Mouse (Mus musculus) neural tube, embryonic 12.5 days (tissue): ENCODE measurements around the gene 1700034I23Rik. TPM values are rescaled to one million over a fixed set of nuclear protein-coding genes. Genes with fewer than 3 reads are reported as not detected.
A peak's percentile ranks its signal among the peaks of the same experiment; 100 is the strongest.
"Not testable (repeated sequence)": the region's sequence is repeated elsewhere in the genome, so short reads cannot be mapped to it uniquely, and the experiment has no call there.

ENCODE experiments used
- ATAC-seq: fragments of 200-750 bp; cut with Nextera tagmentation; 2 replicates; pipeline ENCODE4 v1.8.0; 2017; ENCODE audit warnings: low read depth, mild to moderate bottlenecking, moderate TSS enrichment, moderate library complexity; ENCODE audit not compliant: low FRiP score
- H3K27ac ChIP-seq: fragments of 300-500 bp; sonication (generic); 2 replicates; pipeline ENCODE4 v1.5.1; 2016
- H3K27me3 ChIP-seq: fragments of 300-500 bp; sonication (generic); replicated peaks from 2 replicates; pipeline ENCODE4 v1.6.1; 2016; ENCODE audit warnings: mild to moderate bottlenecking
- H3K36me3 ChIP-seq: fragments of 300-500 bp; sonication (generic); 2 replicates; pipeline ENCODE4 v1.6.1; 2016; ENCODE audit warnings: mild to moderate bottlenecking
- H3K4me1 ChIP-seq: fragments of 300-500 bp; sonication (generic); 2 replicates; pipeline ENCODE4 v1.6.1; 2016
- H3K4me2 ChIP-seq: fragments of 300-500 bp; sonication (generic); replicated peaks from 2 replicates; pipeline ENCODE4 v1.6.1; 2016; ENCODE audit warnings: mild to moderate bottlenecking
- H3K4me3 ChIP-seq: fragments of 300-500 bp; sonication (generic); 2 replicates; pipeline ENCODE4 v1.5.1; 2016
- H3K9ac ChIP-seq: fragments of 300-500 bp; sonication (generic); 2 replicates; pipeline ENCODE4 v1.6.1; 2016; ENCODE audit warnings: mild to moderate bottlenecking
- H3K9me3 ChIP-seq: fragments of 300-500 bp; sonication (generic); 2 replicates; pipeline ENCODE4 v1.6.1; 2016; ENCODE audit warnings: mild to moderate bottlenecking
- WGBS: fragments of 180-500 bp; shearing (Covaris S2); methylation state at CpG from one replicate; pipeline ENCODE4 v1.1.7; 2016; 5-methylcytosine and 5-hydroxymethylcytosine counted together
- polyA plus RNA-seq: library from polyadenylated mRNA; unstranded; fragments of >200 nt; fragmentation: Nextera tagmentation; extraction: Ambion mirVana; gene quantifications from 2 replicates; pipeline ENCODE4 v1.2.1, GENCODE M21; 2016

1700034I23Rik gene
- polyA plus RNA-seq, result 0.26 and 0.37 TPM in 2 replicates

DNA sequence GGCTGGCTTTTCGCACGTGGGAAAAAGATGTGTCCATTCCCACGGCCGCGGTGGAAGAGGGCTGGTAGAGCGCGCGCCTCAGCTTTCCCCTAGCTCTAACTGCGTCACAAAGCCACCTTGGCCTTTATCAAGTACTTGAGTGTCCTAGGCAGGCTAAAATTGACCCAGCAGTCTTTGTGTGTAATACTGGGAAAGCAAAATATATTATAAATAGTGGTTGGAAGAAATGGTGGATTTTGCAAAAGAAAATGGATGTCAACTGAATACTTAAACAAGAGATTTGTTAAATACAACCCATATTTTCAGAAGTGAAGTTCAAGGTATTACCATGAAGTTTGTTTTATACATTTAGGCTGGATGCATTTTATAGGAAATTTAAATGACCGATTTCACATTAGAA is at the start of gene 1700034I23Rik:
Gene 1700034I23Rik (minus strand): TSS at position 101 of the 400 bp plus-strand sequence.
- WGBS, result 98% methylated on average over 8 of the region's 10 CpGs
- H3K4me2 ChIP-seq, result not testable (repeated sequence)

DNA sequence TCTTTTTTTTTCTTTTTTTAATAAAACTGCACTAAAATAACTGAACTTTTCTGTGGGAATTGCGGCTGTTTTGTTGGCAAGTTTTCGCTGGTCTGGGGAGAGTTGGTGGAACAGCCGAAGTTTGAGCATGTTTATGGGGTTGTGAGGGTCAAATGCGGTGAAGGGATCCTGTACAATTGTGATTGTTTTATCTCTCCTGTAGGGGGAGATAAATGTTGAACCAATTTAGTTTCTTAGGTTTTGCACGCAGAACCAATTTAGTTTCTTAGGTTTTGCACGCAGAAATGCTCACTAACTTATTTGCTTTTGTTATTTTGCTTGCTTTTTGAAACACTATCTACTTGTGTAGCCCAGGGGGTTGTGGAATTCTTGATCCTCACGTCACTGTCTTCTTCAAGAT is 49.0 kb upstream of the 1700034I23Rik start:
- peaks cover 9% of the 10 kb centered on the region for H3K27me3 ChIP-seq
- WGBS, result 9% methylated on average over 7 of the region's 7 CpGs

More for the DNA sequence above, at the start of gene 1700034I23Rik:
- not testable (repeated sequence) for H3K27ac ChIP-seq, H3K4me1 ChIP-seq, H3K9ac ChIP-seq, H3K36me3 ChIP-seq, ATAC-seq, H3K4me3 ChIP-seq, H3K9me3 ChIP-seq, H3K27me3 ChIP-seq

GRCm38 (mm10) chr3:40950601-40951201 is 48.4 kb upstream of the 1700034I23Rik start:
- H3K9ac ChIP-seq, result peak overlapping the region; percentile 85
- H3K4me2 ChIP-seq, result peak overlapping the region; percentile 97
- under 1% methylated on average over 43 of the region's 43 CpGs for WGBS
- peak; percentile 0; the same call in 1 of the 2 replicates for ATAC-seq
- H3K9me3 ChIP-seq, result no peaks in the 10 kb centered on the region
- H3K27ac ChIP-seq, result no peak overlapping the region
- no peaks in the 10 kb centered on the region for H3K36me3 ChIP-seq
- H3K4me1 ChIP-seq, result peaks cover 8% of the 10 kb centered on the region; the same call in 1 of the 2 replicates
- peaks cover 9% of the 10 kb centered on the region for H3K27me3 ChIP-seq
- H3K4me3 ChIP-seq, result peak overlapping the region; percentile 84

More for the DNA sequence above, 49.0 kb upstream of the 1700034I23Rik start:
- Histone ChIP-seq H3K9me3 (no peaks in the 10 kb centered on the region), H3K9ac (no peak overlapping the region), H3K4me2 (peak overlapping the region; percentile 97), H3K27ac (no peak overlapping the region), H3K4me1 (peaks cover 8% of the 10 kb centered on the region; the same call in 1 of the 2 replicates), H3K36me3 (no peaks in the 10 kb centered on the region), H3K4me3 (no peak overlapping the region)
- ATAC-seq, result no peak

DNA sequence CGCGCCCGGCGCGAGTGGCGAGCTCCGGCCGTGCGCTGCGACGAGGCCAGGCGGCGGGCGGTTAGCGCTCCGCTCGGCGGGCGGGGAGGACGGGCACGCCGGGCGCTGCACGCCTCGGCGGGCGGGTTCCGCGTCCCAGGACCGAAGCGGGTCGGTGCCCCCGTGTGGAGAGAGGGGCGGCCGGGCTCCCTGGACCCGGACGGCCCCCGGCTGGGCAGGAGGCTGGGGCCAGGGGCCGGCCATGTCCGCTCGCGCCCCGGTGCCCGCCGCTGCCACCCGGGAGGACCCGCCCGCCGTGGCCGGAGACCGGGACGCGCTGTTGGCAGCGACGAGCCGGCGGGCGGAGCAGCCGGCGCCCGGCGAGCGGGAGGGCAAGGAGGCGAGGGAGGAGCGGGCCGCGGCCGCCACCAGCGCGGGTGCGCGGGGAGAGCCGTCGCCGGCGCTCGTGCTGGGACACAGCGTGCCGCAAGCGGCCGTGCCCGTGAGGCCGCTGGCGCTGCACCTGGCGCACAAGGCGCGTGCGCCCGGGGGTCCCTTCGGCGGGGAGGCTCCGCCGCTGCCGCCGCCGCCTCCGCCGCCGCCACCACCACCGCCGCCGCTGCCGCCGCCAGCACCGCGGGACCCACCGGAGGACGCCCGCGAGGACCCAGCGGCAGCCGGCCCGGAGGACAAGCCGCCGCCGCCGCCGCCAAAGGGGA is 47.7 kb upstream of the 1700034I23Rik start:
- peak overlapping the region; percentile 84 for H3K4me3 ChIP-seq
- H3K27me3 ChIP-seq, result peaks cover 9% of the 10 kb centered on the region
- peaks cover 8% of the 10 kb centered on the region; the same call in 1 of the 2 replicates for H3K4me1 ChIP-seq
- H3K9ac ChIP-seq, result peak overlapping the region; percentile 85
- WGBS, result 0% methylated on average over 87 of the region's 118 CpGs
- ATAC-seq, result peak; percentile 76
- H3K4me2 ChIP-seq, result peak overlapping the region; percentile 97
- H3K36me3 ChIP-seq, result no peaks in the 10 kb centered on the region
- H3K27ac ChIP-seq, result peak overlapping the region; percentile 75
- no peaks in the 10 kb centered on the region for H3K9me3 ChIP-seq

DNA sequence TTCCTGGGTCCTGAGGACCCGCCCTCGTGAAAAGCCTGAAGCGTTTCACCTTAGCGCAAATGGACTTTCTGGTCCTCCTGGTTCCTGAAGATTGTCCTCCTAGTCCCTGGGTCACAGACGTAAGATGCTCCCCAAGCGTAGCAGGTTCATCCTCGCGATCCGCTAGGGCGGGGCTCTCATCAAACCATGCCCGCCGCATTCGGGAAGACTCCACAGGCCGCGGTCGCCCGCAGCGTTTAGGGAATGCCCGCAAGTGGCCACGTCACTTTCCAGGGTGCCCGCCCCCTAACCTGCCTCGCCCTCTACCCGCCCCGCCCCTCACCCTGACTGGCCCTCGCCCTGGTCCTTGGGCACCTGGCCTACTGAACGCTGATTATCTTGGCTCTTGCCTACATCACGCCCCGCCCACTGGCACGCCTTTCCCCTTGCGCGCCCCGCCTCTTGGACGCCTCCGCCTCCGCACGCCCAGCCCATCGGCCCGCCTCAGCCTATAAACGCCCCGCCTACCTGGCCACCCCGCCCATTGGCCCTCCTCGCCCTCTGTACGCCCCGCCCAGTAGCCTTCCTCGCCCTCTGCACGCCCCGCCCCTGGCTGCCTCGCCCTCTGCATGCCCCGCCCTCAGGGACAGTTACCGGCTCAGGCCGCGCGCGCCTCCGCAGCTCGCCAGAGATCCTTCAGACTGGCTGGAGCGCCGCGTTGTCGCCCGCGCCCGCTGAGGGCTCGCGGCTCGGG is 47.0 kb upstream of the 1700034I23Rik start, which contains the start of gene Larp1b:
Gene Larp1b (plus strand): TSS at position 659 of the 733 bp plus-strand sequence.
- peak; percentile 96 for ATAC-seq
- 2% methylated on average over 66 of the region's 66 CpGs for WGBS
- H3K36me3 ChIP-seq, result no peaks in the 10 kb centered on the region
- H3K4me3 ChIP-seq, result peak within 1 kb of the TSS; percentile 84
- peaks cover 8% of the 10 kb centered on the region; the same call in 1 of the 2 replicates for H3K4me1 ChIP-seq
- H3K9me3 ChIP-seq, result no peaks in the 10 kb centered on the region
- H3K9ac ChIP-seq, result peak within 1 kb of the TSS; percentile 85
- H3K4me2 ChIP-seq, result peak within 1 kb of the TSS; percentile 97
- peaks cover 9% of the 10 kb centered on the region for H3K27me3 ChIP-seq
- peak within 1 kb of the TSS; percentile 75 for H3K27ac ChIP-seq

GRCm38 (mm10) chr3:40939019-40939418 is 36.7 kb upstream of the 1700034I23Rik start:
- Histone ChIP-seq H3K27ac (no peak overlapping the region), H3K27me3 (no peaks in the 10 kb centered on the region), H3K4me1 (no peaks in the 10 kb centered on the region), H3K9ac (no peak overlapping the region), H3K4me2 (no peak overlapping the region), H3K4me3 (no peak overlapping the region), H3K36me3 (peaks cover 1% of the 10 kb centered on the region; the same call in 1 of the 2 replicates), H3K9me3 (no peaks in the 10 kb centered on the region)
- ATAC-seq, result no peak

GRCm38 (mm10) chr3:40938592-40938991 is 36.2 kb upstream of the 1700034I23Rik start:
- no peaks in the 10 kb centered on the region for H3K4me1 ChIP-seq
- WGBS, result 96% methylated on average over 4 of the region's 4 CpGs
- no peak for ATAC-seq
- H3K9ac ChIP-seq, result no peak overlapping the region
- peaks cover 5% of the 10 kb centered on the region; the same call in 1 of the 2 replicates for H3K36me3 ChIP-seq
- H3K4me3 ChIP-seq, result no peak overlapping the region
- H3K27ac ChIP-seq, result no peak overlapping the region
- H3K9me3 ChIP-seq, result no peaks in the 10 kb centered on the region
- H3K4me2 ChIP-seq, result no peak overlapping the region
- no peaks in the 10 kb centered on the region for H3K27me3 ChIP-seq

DNA sequence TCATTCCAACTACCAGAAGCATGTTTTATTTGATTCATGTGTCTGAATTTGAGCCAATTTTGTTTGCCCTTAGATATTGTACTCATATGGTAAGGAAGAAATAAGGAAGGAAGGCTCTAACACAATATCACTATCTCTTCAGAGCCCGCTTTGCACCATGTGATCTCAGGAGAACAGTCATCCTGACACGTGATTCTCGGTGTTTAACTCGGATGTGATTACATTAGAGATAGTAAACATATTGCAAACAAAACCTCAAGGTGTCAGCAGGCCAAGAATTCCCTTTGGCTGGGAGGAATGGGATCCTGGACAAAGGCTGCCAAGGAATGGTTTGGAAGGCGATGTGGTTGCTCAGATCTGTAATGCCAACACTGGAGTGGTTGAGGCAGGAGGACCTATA is 35.8 kb upstream of the 1700034I23Rik start:
- H3K9me3 ChIP-seq, result no peaks in the 10 kb centered on the region
- WGBS, result 93% methylated on average over 5 of the region's 5 CpGs
- no peak overlapping the region for H3K4me2 ChIP-seq
- peaks cover 9% of the 10 kb centered on the region; the same call in 1 of the 2 replicates for H3K36me3 ChIP-seq
- H3K27ac ChIP-seq, result no peak overlapping the region
- ATAC-seq, result no peak
- no peak overlapping the region for H3K4me3 ChIP-seq
- H3K4me1 ChIP-seq, result no peaks in the 10 kb centered on the region
- no peaks in the 10 kb centered on the region for H3K27me3 ChIP-seq
- H3K9ac ChIP-seq, result no peak overlapping the region

GRCm38 (mm10) chr3:40894336-40894735 is 8.0 kb downstream of the 1700034I23Rik start:
- Histone ChIP-seq H3K4me2 (peak overlapping the region; percentile 69), H3K9ac (peak overlapping the region; percentile 61), H3K4me3 (peak overlapping the region; percentile 49)
- 2% methylated on average over 22 of the region's 24 CpGs for WGBS
- not testable (repeated sequence) for H3K27me3 ChIP-seq, H3K9me3 ChIP-seq, H3K4me1 ChIP-seq, H3K27ac ChIP-seq, H3K36me3 ChIP-seq, ATAC-seq

DNA sequence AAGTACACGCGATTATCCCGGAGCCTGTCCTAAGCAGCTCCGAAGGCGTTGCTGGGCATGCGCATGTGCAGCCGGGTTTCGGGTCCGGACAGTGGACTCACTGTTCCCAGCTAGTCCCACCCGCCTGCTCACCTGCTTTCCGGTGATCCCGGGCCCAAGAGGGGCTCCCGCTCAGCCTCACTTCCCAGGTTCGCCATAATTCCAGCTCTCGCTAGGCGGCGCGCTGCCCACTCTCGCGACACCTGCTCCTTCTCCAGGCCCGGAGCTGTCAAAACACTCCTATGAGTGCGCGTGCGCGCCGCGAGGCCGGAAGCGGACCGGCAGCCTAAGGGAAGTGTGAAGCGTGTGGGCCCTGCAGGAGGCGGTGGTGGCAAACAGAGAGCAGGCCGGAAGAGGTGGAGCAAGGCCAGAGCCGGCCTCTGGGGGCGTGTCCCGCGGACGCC is 8.5 kb downstream of the 1700034I23Rik start:
- not testable (repeated sequence) for H3K27ac ChIP-seq
- under 1% methylated on average over 37 of the region's 38 CpGs for WGBS

DNA sequence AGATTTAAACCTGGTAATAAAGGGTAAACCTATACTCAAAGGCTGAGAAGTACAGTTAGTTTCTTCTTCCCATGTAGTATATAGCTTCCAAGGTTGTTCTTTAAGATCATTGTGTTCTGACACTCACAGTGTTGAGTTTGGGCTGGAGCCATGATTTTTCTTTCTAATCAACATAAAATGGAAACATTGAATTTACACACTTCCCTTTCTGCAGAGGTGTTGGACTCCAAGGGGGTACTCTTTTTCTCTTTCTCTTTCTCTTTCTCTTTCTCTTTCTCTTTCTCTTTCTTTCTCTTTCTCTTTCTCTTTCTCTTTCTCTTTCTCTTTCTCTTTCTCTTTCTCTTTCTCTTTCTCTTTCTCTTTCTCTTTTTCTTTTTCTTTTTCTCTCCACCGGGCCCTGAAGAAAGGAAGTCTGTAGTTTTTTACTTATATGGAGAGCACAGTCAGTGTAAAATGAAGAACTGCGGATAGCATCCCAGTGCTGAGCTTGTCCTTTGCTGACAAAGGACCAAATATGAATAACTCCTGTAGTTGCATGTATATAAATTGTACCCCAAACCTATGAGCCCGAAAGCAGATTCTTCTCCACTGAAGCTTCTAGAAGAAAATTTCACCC is 49.1 kb downstream of the 1700034I23Rik start:
- 93% methylated on average over 3 of the region's 3 CpGs for WGBS
- H3K4me1 ChIP-seq, H3K9ac ChIP-seq: not testable (repeated sequence)

More for the DNA sequence above, 8.5 kb downstream of the 1700034I23Rik start:
- not testable (repeated sequence) for H3K27me3 ChIP-seq, H3K36me3 ChIP-seq, H3K9me3 ChIP-seq, H3K4me1 ChIP-seq
- peak overlapping the region; percentile 69 for H3K4me2 ChIP-seq
- peak overlapping the region; percentile 48 for H3K9ac ChIP-seq
- H3K4me3 ChIP-seq, result peak overlapping the region; percentile 43
- peak; percentile 100 for ATAC-seq

More for the DNA sequence above, 49.1 kb downstream of the 1700034I23Rik start:
- not testable (repeated sequence) for H3K27me3 ChIP-seq, H3K4me3 ChIP-seq, H3K4me2 ChIP-seq, H3K27ac ChIP-seq, H3K9me3 ChIP-seq, H3K36me3 ChIP-seq, ATAC-seq
